Mouse (Mus musculus) B cell, adult 67 days (primary cell): ENCODE results near the gene Mettl4. TPM values are rescaled to one million over a fixed set of nuclear protein-coding genes. Genes with fewer than 3 reads are reported as not detected.

Experiments used
- total RNA-seq, 2 experiments: library from RNA; stranded (reverse); gene quantifications; 4 replicates each; pipeline ENCODE4 v1.2.4; 2023

Gene Mettl4
- 10 to 100 TPM; 18.3 to 19.6 TPM for total RNA-seq

DNA sequence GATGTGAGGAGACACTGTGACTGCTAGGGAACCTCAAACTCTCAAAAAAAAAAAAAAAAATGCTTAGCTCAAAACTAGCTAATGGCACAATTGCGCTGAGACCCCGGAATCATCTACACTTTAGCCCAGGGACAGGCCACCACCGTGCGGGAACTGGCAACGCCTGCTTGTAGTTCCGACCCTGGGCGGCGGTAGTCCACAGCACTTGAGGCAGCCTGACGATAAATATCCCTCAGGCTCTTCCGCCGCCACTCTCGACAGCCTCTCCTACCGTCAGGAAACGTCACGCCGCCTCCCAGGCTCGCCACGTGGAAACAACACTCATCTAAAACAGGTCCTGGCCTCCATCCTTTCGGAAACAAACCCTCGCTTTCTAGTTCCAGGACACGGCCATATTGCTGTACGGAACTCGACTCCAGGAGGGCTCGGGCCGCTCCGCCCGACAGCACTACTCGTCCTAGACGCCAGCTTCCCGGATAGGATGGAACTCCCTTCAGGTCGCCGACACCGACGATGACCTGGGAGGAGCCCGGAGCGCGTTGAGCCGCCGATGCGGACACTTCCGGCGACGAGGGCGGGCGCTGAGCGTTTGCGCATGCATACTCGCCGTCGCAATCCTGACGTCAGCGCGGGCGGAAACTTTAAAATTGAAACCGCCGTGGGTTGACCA is at the start of gene Mettl4:
TSS of gene Mettl4 (minus strand) at position 554 of the 670 bp plus-strand sequence.

